Mouse (Mus musculus) embryo, embryonic 11.5 days (tissue): ENCODE measurements around the gene Avil.

Experiments used
- DNase-seq: peaks from one replicate; pipeline ENCODE4 v3.0.0-alpha.2; 2012; ENCODE audit warnings: low read depth, low spot score

Gene Avil

GRCm38 (mm10) chr10:126980933-126981530, 19.5 kb upstream of the Avil start:
- no peak for DNase-seq

GRCm38 (mm10) chr10:126981746-126982145, 18.8 kb upstream of the Avil start:
- no peak for DNase-seq

GRCm38 (mm10) chr10:126983193-126983725, 17.2 kb upstream of the Avil start:
- no peak for DNase-seq

- no peak for DNase-seq
Measured at GRCm38 (mm10) chr10:126984189-126985004, 16.1 kb upstream of the Avil start.

DNA sequence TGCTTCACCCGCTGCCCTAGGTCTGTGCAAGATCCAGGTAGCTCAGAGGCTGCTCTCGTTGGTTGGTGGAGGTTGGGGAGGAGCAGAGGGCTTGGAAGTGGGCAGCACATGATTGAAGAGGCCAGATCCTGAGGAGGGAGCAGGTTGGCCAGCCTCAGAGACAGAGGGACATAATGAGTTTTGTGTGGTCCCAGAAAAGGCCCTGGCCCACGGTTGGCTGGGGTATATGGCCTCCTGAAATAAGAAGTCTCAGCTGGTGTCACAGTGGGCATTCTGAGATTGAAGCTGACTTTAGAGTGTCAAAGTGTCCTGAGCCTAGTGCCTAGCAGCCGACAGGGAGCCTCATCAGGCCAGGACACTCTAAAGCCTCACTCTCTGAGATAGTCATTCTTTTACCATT, 15.4 kb upstream of the Avil start:
- no peak for DNase-seq

DNA sequence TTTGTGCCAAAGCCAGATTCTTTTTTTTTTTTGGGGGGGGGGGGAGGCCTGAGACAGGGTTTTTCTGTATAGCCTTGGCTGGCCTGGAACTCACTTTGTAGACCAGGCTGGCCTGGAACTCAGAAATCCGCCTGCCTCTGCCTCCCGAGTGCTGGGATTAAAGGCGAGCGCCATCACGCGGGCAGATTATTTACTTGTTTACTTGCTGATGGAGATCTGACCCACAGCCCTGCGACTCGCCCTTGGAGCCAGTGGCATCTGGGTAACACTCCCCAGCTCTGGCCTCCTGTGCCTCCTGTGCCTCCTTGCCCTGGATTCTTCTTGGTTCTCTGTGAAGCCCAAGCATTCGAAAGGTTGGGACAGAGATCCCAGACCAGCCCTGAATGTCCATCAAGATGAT, 14.9 kb upstream of the Avil start:
- no peak for DNase-seq

GRCm38 (mm10) chr10:126986541-126986961, 14.0 kb upstream of the Avil start:
- DNase-seq: no peak

DNA sequence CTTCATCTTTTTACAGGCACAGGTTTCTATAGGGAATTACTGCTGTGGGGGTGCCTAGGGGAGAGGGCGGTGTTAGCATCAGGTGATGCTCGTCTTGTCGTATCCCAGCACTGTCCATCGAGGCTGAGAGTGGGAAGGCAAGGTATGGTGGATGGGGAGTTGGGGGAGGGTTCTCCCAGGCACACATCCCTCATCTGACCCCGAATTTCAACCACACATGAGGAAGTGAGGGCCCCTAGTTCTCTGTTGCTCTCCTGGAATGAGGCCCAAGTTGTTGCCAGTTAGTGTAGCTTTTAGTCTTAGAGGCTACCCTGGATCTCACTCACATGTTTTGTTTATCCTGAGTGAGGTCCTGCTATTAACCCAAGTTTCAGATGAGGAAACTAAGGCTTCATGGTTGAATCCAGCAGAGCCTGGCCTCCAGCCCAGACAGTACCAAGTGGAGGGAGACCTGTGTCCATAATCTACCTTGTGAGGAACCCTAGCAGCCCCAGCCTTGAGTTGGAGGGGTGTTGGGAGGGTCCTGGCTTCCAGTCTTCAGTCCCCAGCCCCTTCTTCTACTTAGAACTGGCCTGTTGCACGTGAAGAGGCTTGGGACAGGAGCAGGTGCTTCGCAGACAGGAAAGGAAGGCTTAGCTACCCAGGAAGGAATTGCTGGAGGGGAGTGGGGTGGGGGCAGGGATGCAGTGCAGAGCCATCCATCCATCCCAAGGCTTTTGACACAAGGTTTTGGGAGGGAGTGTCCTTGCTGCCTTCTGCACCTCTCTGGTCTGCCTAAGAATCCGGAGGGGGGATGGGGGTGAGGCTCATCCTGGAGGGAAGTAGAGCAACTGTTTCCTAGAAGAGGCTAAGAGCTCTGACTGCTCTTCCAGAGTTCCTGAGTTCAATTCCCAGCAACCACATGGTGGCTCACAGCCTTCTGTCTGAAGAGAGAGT, 13.1 kb upstream of the Avil start:
- no peak for DNase-seq

DNA sequence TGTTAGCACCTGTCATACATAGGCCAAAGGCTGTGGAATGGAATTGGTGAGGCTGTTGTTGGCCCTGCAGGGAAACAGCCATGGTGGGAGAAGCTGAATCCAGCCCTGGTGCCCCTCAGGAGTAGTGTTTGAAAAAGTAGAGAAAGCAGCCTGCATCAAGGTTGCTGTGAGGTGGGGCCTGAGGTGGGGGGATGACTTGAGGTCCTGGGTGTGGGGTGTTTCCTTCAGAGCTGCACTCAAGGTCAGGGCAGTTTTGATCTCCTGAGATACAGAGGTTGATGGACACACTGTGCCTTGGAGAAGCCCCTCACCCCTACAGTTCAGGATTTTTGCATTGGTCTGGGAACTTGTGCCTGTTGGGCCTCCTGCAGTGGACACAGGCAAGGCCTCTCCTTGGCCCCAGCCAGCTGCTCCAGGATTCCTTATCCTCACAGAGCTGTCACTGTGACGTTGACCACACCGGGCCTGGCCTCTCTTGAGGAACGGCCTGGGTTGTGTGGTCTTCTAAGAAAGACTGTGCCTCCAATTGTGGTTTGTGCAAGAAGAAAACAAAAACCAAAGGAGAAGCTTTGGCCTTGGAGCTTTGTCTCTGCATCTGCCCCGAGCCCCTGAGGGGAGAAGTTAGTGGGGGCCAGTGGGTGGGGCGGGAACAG, 11.9 kb upstream of the Avil start:
- DNase-seq: no peak

DNA sequence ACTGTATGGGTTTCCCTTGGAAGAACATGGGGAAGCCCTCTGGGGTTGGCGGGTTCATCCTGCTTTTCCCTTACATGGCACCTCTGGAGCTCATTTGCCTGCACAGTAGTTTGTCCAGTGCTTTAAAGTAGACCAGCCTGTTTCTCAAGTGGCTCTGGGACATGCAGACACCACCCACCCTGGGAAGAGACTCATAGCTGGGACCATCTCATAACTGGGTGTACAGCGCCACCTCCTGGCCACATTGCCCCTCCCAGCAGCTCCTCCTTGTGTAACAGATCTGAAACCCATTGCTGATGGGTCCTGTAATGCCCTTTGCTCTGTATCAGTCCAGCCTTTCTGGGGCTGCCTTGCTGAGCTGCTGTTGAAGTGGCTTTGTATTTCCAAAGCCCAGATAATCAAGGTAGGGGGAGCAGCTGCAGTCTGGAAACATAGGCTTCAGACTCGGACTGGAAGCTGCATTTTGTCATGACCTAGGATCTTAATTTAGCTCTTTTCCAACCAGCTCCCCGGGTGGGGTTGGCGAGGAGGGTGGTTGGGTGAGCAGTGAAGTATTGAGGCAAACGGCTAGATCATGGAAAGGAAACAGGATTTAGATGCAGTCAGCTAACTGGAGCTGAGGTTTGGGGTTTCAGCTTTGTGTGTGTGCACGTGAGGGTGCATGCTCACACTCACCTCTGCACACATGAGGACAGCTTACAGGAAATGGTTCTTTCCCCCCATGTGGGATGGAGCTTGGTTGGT, 10.0 kb upstream of the Avil start:
- peak; percentile 72 for DNase-seq

DNA sequence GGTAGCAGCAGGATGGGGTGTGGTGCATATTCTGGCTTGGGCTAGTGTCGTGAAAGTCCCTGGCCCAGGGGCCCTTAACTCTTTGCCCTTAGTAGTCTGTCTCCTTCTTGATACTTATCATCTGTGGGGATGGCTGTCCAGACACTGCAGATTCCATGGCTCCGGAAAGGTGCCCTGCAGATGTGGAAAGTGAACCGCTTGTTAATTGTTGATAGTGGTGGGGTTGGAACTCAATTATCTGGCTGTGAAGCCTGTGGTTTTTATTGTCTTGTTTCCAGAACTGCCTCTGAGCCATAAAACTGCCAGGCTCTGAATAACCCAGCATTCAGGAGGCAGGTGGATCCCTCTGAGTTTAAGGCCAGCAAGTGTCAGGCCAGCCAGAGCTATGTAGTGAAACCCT, 8.8 kb upstream of the Avil start:
- DNase-seq: no peak

- no peak for DNase-seq
Measured at GRCm38 (mm10) chr10:126993621-126994020, 6.9 kb upstream of the Avil start.

GRCm38 (mm10) chr10:126997340-126998113, 3.0 kb upstream of the Avil start:
- no peak for DNase-seq

DNA sequence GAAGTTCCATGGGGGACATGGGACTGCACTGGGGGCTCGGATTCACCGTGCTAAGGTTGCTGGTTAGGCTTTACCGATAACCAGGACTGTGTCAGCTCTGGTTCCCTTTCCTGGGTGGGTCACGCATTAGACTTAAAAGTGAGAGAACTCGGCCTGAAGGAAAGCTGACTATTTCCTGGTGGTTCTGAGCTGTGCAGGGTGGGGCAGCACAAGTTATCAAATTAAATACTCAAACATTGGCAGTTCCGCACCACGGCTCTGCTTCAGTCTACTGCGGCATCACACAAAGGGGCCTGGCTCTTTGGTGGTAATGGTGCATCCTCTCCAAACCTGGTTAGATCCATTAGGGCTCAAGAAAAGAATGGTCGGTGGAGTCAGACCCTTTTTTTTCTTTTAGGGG, 788 bp downstream of the Avil start:
- no peak for DNase-seq

- DNase-seq: no peak
Measured at GRCm38 (mm10) chr10:127002056-127002455, 1.5 kb downstream of the Avil start.

GRCm38 (mm10) chr10:127002765-127003164, 2.3 kb downstream of the Avil start:
- no peak for DNase-seq

- DNase-seq: no peak
Measured at GRCm38 (mm10) chr10:127003334-127003733, 2.8 kb downstream of the Avil start.

DNA sequence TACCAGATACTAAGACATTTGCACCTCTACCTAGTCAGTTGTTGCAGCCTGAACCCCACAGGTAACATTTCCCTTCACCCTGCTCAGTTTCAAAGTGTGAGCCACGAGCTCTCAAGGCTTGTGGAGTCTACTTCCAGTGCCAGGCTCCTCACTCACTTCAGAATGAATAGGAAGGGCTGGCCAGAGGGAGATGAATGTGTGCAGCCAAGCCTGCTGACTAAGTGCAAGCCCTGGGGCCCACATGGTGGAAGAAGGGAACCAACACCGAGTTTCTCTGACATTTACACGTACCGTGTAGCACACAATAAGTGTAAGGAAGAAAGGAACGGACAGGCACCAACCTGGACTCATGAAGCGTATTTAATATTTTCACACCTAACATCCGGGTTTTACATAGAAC, 3.3 kb downstream of the Avil start:
- DNase-seq: no peak

DNA sequence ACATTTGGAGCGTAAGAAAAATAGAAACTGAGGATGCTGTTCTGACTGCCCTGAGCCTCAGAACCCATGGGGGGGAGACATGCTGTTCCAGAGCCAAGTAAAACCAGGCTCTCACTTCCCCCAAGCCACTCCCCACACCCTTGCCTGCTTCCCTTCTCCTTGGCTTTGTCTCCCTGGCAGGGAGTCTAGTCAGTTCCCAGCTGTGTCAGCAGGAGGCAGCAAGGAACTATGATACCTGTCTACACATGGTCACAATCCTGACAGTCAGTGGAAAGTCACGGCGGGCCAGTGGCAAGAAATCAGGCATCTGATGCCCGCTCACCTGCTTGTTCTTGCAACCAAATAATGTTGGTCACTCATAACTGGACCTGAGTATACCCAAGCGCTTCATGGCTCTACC, 16.0 kb downstream of the Avil start:
- no peak for DNase-seq

GRCm38 (mm10) chr10:127017071-127017470, 16.6 kb downstream of the Avil start:
- DNase-seq: no peak
